Mouse (Mus musculus) left cerebral cortex, adult 11 months (tissue): ENCODE results near the gene Ccdc88c.

Source experiments
- DNase-seq: peaks from one replicate; pipeline ENCODE4 v3.0.0; 2022; ENCODE audit warnings: low spot score

Ccdc88c gene

DNA sequence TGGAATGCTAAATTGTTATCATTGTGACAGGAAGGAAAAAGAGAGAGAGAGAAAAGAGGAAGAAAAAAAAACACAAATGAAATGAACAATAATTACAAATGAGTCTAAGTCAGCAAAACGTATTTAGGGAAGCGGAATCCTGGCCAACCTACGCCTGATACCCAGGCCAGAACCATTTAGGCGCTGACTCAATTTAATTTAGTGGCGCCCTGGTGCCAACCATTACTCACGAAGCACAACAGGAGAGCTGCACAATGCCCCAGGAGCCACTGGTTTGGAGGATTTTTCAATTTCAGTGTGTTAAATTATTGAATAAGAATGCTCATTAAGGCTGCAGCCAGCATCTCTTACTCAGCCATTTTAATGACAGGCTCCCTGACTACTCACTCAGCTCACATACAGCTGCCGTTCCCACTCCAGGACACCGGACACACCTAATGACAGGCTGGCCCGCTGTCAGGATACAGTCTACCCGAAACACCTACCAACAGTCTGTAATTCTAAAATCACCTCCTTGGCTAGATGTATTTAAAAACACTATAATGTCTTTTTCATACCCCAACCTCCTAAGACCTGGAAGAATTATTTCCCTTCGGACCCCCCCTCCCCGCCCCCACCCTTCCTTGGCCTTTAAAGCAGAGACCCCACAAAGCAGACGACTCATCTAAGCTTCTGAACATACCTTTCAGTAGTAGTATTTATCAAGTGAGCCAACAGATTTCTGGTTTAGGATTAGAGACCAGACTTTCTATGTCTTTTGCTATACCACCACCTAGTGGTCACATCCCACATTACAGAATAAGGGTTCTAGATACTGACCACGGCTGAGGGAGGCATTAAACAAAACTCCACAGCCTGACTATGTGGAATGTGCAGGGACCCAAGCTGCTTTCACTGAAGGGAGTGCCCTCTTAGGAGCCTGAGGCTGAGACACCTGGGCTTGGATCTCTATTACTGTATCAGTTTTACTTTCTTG lies 102.9 kb downstream of the Ccdc88c start:
- DNase-seq: peak; percentile 65

GRCm38 (mm10) chr12:100924646-100925339 lies 104.1 kb downstream of the Ccdc88c start:
- no peak for DNase-seq

DNA sequence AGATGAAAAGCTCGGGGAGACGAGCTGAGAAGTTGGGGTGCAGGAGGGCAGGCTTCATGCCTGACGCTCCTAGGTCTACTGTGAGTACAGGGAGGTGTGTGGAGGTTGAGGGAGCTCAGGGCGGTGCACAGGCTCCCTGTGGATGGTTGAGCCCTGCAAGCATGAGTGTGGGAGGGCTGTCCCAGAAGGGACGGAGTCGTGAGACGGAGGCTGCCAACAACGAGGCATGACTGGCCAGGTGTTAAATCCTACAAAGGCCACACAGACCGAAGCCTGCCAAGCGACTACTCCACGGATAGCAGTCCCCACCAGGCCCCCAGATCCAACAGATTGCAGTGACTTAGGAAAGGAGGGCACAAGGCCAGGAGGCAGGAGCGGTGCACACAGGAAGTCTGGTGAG lies 118.1 kb downstream of the Ccdc88c start:
- peak; percentile 41 for DNase-seq

GRCm38 (mm10) chr12:100909765-100910164 lies 119.1 kb downstream of the Ccdc88c start:
- no peak for DNase-seq

GRCm38 (mm10) chr12:100908298-100909034 lies 120.4 kb downstream of the Ccdc88c start:
- DNase-seq: no peak

DNA sequence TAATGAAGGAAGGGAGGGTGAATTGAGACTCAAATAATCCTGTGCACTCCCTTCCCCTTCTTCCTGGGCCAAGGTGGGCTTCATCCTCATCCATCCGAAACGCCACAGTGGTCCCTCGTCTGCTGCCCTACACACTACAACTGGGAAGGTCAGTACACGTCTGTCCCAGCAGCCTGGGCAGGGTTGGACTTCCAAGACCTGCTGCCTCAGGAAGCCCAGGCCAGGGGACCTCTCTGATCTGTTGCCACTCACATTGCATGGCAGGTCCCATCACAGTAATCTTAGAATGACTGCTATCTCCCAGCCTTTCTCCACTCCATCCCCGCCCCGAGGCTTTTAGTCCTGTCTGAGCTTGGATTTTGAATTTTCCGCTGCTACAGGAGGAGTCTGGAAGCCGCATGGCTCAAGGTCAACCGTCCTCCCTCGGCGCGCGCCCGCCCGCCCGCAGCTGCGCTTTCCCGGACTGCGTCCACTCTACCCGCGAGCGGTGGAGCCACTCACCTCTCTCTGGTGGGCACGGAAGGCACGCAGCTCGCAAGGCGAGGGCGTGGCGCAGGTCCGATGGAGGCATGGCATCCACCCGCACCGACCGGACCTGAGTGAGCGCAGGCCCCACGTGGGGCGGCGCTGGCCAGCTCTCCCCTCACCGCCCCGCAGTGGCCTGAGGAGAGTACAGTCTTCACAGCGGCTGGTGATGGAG lies 121.1 kb downstream of the Ccdc88c start, which contains the start of gene Gpr68:
Gene Gpr68, minus strand, starts transcription at position 601 of the 700 bp plus-strand sequence.
- DNase-seq: no peak

GRCm38 (mm10) chr12:100906861-100907260 lies 122.0 kb downstream of the Ccdc88c start:
- no peak for DNase-seq

GRCm38 (mm10) chr12:100903761-100904160 lies 125.1 kb downstream of the Ccdc88c start:
- no peak for DNase-seq

DNA sequence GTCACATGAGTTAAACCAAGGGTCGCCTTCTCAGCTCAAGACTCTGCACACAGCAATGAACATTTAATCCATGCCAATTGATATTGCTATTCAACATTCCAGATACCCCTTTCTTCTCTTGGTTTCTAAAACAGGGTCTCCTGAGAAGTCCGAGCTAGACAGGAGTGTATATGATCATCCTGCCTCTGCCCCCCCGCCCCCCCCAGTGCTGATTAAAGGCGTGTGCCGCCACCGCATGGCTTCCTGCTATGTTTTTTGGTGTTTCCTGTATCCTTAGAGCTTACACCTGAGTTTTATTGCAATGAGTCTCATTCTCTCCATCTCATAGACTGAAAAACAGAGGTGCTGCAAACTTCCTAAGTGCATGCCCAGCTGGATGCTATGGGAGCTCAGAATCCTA lies 127.5 kb downstream of the Ccdc88c start:
- no peak for DNase-seq

- DNase-seq: no peak
Observed at GRCm38 (mm10) chr12:100900901-100901300, 128.0 kb downstream of the Ccdc88c start.

DNA sequence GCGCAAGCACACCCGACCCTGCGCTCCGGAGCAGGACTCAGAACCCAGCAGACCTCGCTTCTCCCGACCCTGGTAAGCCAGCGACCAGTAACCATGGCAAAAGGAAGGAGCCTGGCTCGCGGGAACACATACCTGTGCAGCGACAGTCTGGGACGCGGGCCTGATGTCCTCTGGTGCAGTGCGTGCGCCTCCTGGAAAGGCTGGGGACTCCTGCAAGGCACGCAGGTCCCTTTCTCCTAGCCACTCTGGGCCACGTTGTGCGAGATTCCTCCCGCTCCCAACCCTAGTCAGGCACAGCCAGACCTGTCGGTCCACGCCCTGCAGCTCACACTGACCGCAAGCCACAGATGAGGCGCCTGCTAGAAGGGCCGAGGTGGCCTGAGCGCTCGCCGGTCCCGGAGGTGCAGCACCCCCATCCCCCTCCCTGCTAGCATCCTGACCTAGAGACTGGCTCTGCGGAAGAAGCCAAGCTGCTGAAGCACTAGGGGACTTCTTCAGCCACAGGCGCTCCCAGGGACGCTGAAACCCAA lies 129.7 kb downstream of the Ccdc88c start:
- DNase-seq: no peak

DNA sequence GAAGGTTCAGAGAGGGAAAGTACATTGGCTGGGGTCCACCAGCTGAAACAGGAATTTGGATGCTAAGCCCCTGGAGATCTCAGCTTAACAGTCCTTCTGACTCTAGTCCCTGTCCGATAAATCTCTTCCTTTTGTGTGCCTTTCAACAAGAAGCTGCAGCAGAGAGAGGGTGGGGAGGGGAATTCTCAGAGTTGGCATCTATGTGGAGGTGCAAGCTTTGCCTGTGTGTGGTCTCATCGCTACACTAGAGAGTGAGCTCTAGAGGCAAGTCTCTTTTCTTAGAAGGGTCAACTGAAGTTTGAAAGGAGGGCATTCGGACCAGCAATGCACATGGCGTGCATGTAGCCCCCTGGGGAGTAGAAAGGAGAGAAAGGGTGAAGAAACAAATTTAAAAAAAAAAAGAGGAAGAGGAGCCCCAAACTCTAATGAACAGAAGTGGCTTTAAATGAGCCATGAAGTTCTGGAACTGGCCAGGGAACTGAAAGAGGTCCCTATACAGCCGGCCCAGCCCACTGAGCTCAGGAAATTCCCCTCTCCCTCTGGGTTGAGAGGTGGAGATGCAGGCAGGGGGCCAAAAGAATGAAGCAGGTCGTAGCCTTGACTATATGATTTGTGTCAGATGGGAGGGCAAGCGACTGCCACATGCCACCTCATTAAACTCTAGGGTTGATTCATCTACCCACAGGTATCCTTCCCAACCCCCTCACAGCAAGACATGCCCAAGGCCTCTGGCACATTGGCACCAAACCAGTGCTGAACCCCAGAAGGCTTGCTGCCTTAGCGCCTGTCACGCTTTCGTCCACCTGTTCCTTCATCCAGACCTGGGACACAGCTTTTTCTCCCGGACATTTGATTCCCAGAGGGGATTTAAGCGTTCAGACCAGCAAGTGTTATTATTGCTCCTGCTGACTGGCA lies 130.9 kb downstream of the Ccdc88c start:
- DNase-seq: no peak

- DNase-seq: no peak
Observed at GRCm38 (mm10) chr12:100896661-100897060, 132.2 kb downstream of the Ccdc88c start.

GRCm38 (mm10) chr12:100895504-100895903 lies 133.4 kb downstream of the Ccdc88c start:
- DNase-seq: no peak

GRCm38 (mm10) chr12:100890548-100890947 lies 138.3 kb downstream of the Ccdc88c start:
- no peak for DNase-seq

DNA sequence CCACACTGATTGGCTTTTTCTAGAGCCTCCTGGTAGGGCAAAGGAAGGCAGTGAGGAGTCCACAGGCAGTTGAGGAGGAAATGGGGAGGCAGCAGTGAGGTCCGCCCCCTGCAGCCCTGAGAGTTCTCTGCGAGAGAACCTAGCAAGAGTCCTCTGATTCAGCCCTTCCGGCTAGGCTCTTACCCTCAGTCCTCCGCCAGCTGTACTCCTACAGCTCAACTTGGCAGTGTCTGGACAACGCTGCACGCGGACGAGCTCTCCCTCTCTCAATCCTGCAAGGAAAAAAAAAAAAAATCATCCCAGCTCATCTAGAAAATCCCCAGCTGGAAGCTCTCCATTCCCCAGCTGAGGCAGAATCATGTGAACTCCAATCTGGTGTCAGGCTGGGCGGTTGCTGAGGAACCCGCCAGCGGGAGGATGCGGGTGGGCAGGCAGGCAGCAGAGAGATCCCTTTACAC lies 141.0 kb downstream of the Ccdc88c start:
- peak; percentile 48 for DNase-seq

GRCm38 (mm10) chr12:100886877-100887276 lies 142.0 kb downstream of the Ccdc88c start:
- DNase-seq: no peak

- no peak for DNase-seq
Observed at GRCm38 (mm10) chr12:100885585-100885984, 143.3 kb downstream of the Ccdc88c start.

- DNase-seq: no peak
Observed at GRCm38 (mm10) chr12:100883168-100883567, 145.7 kb downstream of the Ccdc88c start.

- no peak for DNase-seq
Observed at GRCm38 (mm10) chr12:100878556-100878955, 150.3 kb downstream of the Ccdc88c start.
